In the genomic region with DNA sequence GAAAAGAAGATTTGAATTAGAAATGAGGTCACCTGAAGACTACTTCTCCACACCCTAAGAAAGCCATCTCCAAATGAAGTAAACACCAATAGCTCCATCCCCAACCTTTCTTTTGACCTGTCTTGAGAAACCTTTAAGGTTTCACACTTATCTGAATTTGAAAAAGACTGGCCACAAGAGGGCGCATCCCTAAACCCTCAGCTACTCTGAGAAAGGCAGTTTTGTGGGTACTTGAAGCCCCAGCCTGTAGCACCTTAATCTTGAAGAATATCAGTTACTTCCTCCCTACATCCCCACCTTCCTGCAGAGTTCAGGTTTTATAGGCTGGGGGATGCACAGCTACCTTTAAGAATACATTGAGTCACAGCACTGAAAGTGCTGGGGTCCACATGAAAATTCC, we compare ENCODE assay signal across 9 mouse cellular contexts. TPM values are rescaled to one million over a fixed set of nuclear protein-coding genes. Genes with fewer than 3 reads are reported as not detected.
DNase-seq lines count a peak whose midpoint lies in the region; ATAC-seq and TF ChIP-seq lines count a peak whose summit lies in the region.
"Had no signal": no experiment of that assay in that cellular context is flagged by ENCODE, and none has a peak within 500 bp of the region (broad histone marks: within the 10 kb centered on the region; RNA-seq: fewer than 3 reads in every experiment).

No protein-coding gene starts in this region.

- no peaks in the 10 kb centered on the region for H3K36me3 ChIP-seq in hindbrain, embryonic 14.5 days (replicated peaks; ENCODE audit: control insufficient read depth, insufficient read depth)
- H3K36me3 ChIP-seq in thymus, adult 2 months (ENCODE audit: control insufficient read depth, insufficient read depth, low read length) = no peaks in the 10 kb centered on the region
- H3K36me3 ChIP-seq: liver, embryonic 13.5 days had no signal

- WGBS in hindbrain, embryonic 14.5 days = 0% methylated on average over 1 of the region's 1 CpGs
- WGBS in thymus, adult 2 months = 0% methylated on average over 1 of the region's 1 CpGs

- intact Hi-C loops in gastrocnemius, postnatal 36 days (cut with DNase I) = no loop called here

- H3K27me3 ChIP-seq in hindbrain, embryonic 14.5 days (ENCODE audit: control insufficient read depth, insufficient read depth, low read length) = peaks cover 21% of the 10 kb centered on the region
- H3K27me3 ChIP-seq in thymus, adult 2 months (ENCODE audit: control insufficient read depth, insufficient read depth, low read length) = no peaks in the 10 kb centered on the region; the same call in 1 of the 2 replicates

- no peak overlapping the region for H3K4me3 ChIP-seq in hindbrain, embryonic 14.5 days (replicated peaks; ENCODE audit: low read length)
- no peak overlapping the region for H3K4me3 ChIP-seq in thymus, adult 2 months (ENCODE audit: control insufficient read depth, insufficient read depth, low read length)
- H3K4me3 ChIP-seq: liver, embryonic 13.5 days had no signal

- TF ChIP-seq POLR2A in thymus, adult 2 months (IDR thresholded peaks at IDR 0.05; ENCODE audit: control insufficient read depth, extremely low read depth, insufficient read depth, low read length, poor library complexity) = no peak

- no peak for TF ChIP-seq CTCF in thymus, adult 2 months (IDR thresholded peaks at IDR 0.05; ENCODE audit: borderline replicate concordance, control insufficient read depth, extremely low read depth, insufficient read depth, low read length, poor library complexity)

- H3K9me3 ChIP-seq in hindbrain, embryonic 14.5 days (ENCODE audit: control insufficient read depth, low read length) = no peaks in the 10 kb centered on the region
- H3K9me3 ChIP-seq: liver, embryonic 13.5 days had no signal

- ATAC-seq in hindbrain, embryonic 14.5 days (ENCODE audit: low FRiP score) = peak; percentile 9; the same call in 1 of the 2 replicates

- no peak overlapping the region for H3K27ac ChIP-seq in hindbrain, embryonic 14.5 days
- no peak overlapping the region for H3K27ac ChIP-seq in thymus, adult 2 months (ENCODE audit: control insufficient read depth, insufficient read depth, low read length)
- H3K27ac ChIP-seq: liver, embryonic 13.5 days had no signal

- H3K9ac ChIP-seq in hindbrain, embryonic 14.5 days = no peak overlapping the region
- H3K9ac ChIP-seq: liver, embryonic 13.5 days had no signal

- peaks cover 10% of the 10 kb centered on the region for H3K4me1 ChIP-seq in hindbrain, embryonic 14.5 days (replicated peaks; ENCODE audit: control insufficient read depth, insufficient read depth, low read length)
- H3K4me1 ChIP-seq in thymus, adult 2 months (replicated peaks; ENCODE audit: control insufficient read depth, insufficient read depth, low read length) = peaks cover 10% of the 10 kb centered on the region
- H3K4me1 ChIP-seq: liver, embryonic 13.5 days had no signal

- no peak overlapping the region for H3K4me2 ChIP-seq in hindbrain, embryonic 14.5 days (replicated peaks)
- H3K4me2 ChIP-seq: liver, embryonic 13.5 days had no signal

- peak; percentile 53 for DNase-seq in gastrocnemius, postnatal 10 days
- no peak for DNase-seq in gastrocnemius, postnatal 36 days
- peak; percentile 56 for DNase-seq in urinary bladder, postnatal 14 days (ENCODE audit: low spot score)
- DNase-seq in urinary bladder, postnatal 4 days (ENCODE audit: low spot score in 2 of 2) = no peak
- DNase-seq in embryo, embryonic 11.5 days (ENCODE audit: low read depth, low spot score) = peak; percentile 39
- DNase-seq in hindbrain, embryonic 14.5 days (ENCODE audit: low spot score) = peak; percentile 80
- peak; percentile 67 for DNase-seq in lung, postnatal 14 days
- peak; percentile 57 for DNase-seq in thymus, adult 2 months
- DNase-seq: liver, embryonic 13.5 days had no signal

RNA-seq across cellular contexts. Expression of a gene that starts 9.0 kb away (rescaled TPM):
- 1 to 10 TPM; 2.3 to 3.6 TPM for total RNA-seq in gastrocnemius, postnatal 10 days (2021)
- total RNA-seq in gastrocnemius, postnatal 36 days (2021) = under 1 TPM; 0.61 to 0.99 TPM
- 1.1 TPM in 2 replicates for polyA plus RNA-seq in hindbrain, embryonic 14.5 days (2014; fragmentation: Nextera tagmentation; extraction: Ambion mirVana)
- polyA plus RNA-seq in thymus, adult 2 months (2012; rRNA removed) = 0.37 and 0.46 TPM in 2 replicates

Comparison
In these comparisons a context has a peak if more than half of its experiments do, and no peak if none do; other contexts are left out.
1. DNase-seq: peak in gastrocnemius, postnatal 10 days (single experiment), urinary bladder, postnatal 14 days (single experiment), embryo, embryonic 11.5 days (single experiment), hindbrain, embryonic 14.5 days (single experiment), lung, postnatal 14 days (single experiment) and thymus, adult 2 months (single experiment); none in gastrocnemius, postnatal 36 days (0 of 2) and urinary bladder, postnatal 4 days (0 of 2).